Mouse (Mus musculus) stomach, postnatal 0 days (tissue): ENCODE results near the gene Safb.
"Not testable (repeated sequence)": the region's sequence is repeated elsewhere in the genome, so short reads cannot be mapped to it uniquely, and the experiment has no call there.

Source experiments
- CTCF ChIP-seq: IDR thresholded peaks from 2 replicates; pipeline ENCODE4 v1.5.1; 2016; ENCODE audit warnings: antibody characterized with exemption, low read depth, mild to moderate bottlenecking, moderate library complexity
- EP300 ChIP-seq: optimal IDR thresholded peaks from 2 replicates; pipeline ENCODE3; 2016; ENCODE audit warnings: antibody characterized with exemption

- TF ChIP-seq CTCF, EP300: not testable (repeated sequence)
Observed at GRCm38 (mm10) chr17:56612565-56612939, 27.9 kb downstream of the Safb start.
